Mouse (Mus musculus): ENCODE data around the gene Cnksr3. TPM values are rescaled to one million over a fixed set of nuclear protein-coding genes. Genes with fewer than 3 reads are reported as not detected.

The Cnksr3 gene
- 11.5 TPM for polyA plus RNA-seq (2017; shearing (Covaris generic))

DNA sequence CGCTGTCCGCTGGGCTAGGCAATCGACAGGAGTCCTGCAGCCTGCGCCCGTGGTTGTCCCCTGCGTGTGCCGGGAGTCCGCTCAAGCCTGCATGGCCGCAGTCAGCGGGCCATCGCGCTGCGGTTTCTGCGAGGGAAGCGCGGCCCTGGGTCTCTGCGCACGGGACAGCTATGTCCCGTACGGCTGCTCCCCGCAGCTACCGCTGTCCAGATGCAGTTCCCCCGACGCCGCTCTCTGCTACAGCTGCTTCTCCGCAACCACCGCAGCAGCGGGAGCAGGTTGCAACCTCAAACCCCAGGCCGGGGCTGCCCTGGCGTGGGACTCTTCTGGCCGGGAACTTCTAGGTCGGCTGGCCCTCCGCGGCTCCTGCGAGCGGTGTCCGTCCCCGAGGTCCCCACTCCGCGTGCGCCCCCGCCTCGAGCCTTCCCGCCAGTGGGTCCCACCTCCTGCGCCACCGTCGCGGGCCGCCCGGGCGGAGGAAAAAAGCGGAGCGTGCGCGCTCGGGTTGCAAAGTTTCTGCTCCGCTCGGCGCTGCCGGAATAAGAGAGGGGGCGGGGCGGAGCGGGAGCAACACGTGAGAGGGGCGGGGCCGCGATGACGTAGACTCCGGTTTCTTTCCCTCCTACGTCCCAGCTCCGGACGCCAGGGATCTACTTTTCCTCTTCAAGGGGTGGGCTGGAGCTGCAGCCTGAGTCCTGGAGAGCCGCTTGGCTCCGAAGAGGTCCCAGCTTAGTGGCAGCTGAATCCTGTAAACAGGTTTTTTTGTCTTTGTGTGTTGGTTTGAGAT lies at the start of gene Cnksr3:
Gene Cnksr3, minus strand, starts transcription at position 542 of the 787 bp plus-strand sequence.

Other genes with a start within 250 kb of the Cnksr3 start
- 174 TPM for gene Ipcef1, start 159.8 kb downstream of the Cnksr3 start, polyA plus RNA-seq (2017; shearing (Covaris generic))